Mouse (Mus musculus): ENCODE data around the gene Rab21.

Rab21 gene

GRCm38 (mm10) chr10:115315473-115316171, at the start of gene Rab21:
TSS of gene Rab21 (minus strand) at chr10:115315594.
- peak; percentile 92 to 94 for DNase-seq (ENCODE audit: low spot score in 2 of 2)

GRCm38 (mm10) chr10:115363151-115363550, 47.8 kb upstream of the Rab21 start:
- DNase-seq (ENCODE audit: low spot score in 2 of 2) = no peak

GRCm38 (mm10) chr10:115362623-115362964, 47.2 kb upstream of the Rab21 start:
- DNase-seq (ENCODE audit: low spot score in 2 of 2) = no peak

- DNase-seq (ENCODE audit: low spot score in 2 of 2) = peak; percentile 91 to 94
Measured at GRCm38 (mm10) chr10:115361840-115362622, 46.6 kb upstream of the Rab21 start, which contains the start of gene Tmem19. TSS of gene Tmem19 (minus strand) at chr10:115362501.

- DNase-seq (ENCODE audit: low spot score in 2 of 2) = no peak
Measured at GRCm38 (mm10) chr10:115359066-115359465, 43.7 kb upstream of the Rab21 start.

GRCm38 (mm10) chr10:115358216-115358919, 43.0 kb upstream of the Rab21 start:
- no peak for DNase-seq (ENCODE audit: low spot score in 2 of 2)

GRCm38 (mm10) chr10:115356106-115356505, 40.7 kb upstream of the Rab21 start:
- no peak for DNase-seq (ENCODE audit: low spot score in 2 of 2)

GRCm38 (mm10) chr10:115355016-115355415, 39.6 kb upstream of the Rab21 start:
- no peak for DNase-seq (ENCODE audit: low spot score in 2 of 2)

- no peak for DNase-seq (ENCODE audit: low spot score in 2 of 2)
Measured at GRCm38 (mm10) chr10:115354553-115354952, 39.2 kb upstream of the Rab21 start.

GRCm38 (mm10) chr10:115350810-115351397, 35.5 kb upstream of the Rab21 start:
- DNase-seq (ENCODE audit: low spot score in 2 of 2) = no peak

GRCm38 (mm10) chr10:115349509-115349908, 34.1 kb upstream of the Rab21 start:
- DNase-seq (ENCODE audit: low spot score in 2 of 2) = no peak

GRCm38 (mm10) chr10:115349029-115349428, 33.6 kb upstream of the Rab21 start:
- DNase-seq (ENCODE audit: low spot score in 2 of 2) = no peak

- no peak for DNase-seq (ENCODE audit: low spot score in 2 of 2)
Measured at GRCm38 (mm10) chr10:115348131-115348530, 32.7 kb upstream of the Rab21 start.

GRCm38 (mm10) chr10:115346444-115346843, 31.1 kb upstream of the Rab21 start:
- no peak for DNase-seq (ENCODE audit: low spot score in 2 of 2)

- DNase-seq (ENCODE audit: low spot score in 2 of 2) = no peak
Measured at GRCm38 (mm10) chr10:115342771-115343425, 27.5 kb upstream of the Rab21 start.

- DNase-seq (ENCODE audit: low spot score in 2 of 2) = no peak
Measured at GRCm38 (mm10) chr10:115339820-115340328, 24.5 kb upstream of the Rab21 start.

- DNase-seq (ENCODE audit: low spot score in 2 of 2) = no peak
Measured at GRCm38 (mm10) chr10:115336901-115337300, 21.5 kb upstream of the Rab21 start.

GRCm38 (mm10) chr10:115333528-115333927, 18.1 kb upstream of the Rab21 start:
- DNase-seq (ENCODE audit: low spot score in 2 of 2) = no peak

GRCm38 (mm10) chr10:115332997-115333396, 17.6 kb upstream of the Rab21 start:
- DNase-seq (ENCODE audit: low spot score in 2 of 2) = no peak

GRCm38 (mm10) chr10:115332420-115332952, 17.1 kb upstream of the Rab21 start:
- DNase-seq (ENCODE audit: low spot score in 2 of 2) = no peak

- DNase-seq (ENCODE audit: low spot score in 2 of 2) = no peak
Measured at GRCm38 (mm10) chr10:115329010-115329530, 13.7 kb upstream of the Rab21 start.

Data from right cerebral cortex, postnatal 36 days (tissue).